Mouse (Mus musculus) left cerebral cortex, postnatal 25 days (tissue): ENCODE results near the gene Psrc1. TPM values are rescaled to one million over a fixed set of nuclear protein-coding genes. Genes with fewer than 3 reads are reported as not detected.

Experiments used
- DNase-seq, 2 experiments: peaks; one replicate each; pipeline ENCODE4 v3.0.0; 2022; ENCODE audit warnings: low spot score in 2 of 2, mixed read lengths in 1 of 2
- intact Hi-C: fragments of 180-260 bp; cut with DNase I; formaldehyde crosslinking; loops from one replicate; pipeline ENCODE4 v1.15.1; 2025
- total RNA-seq, 2 experiments: library from RNA; stranded (reverse); gene quantifications; 2 replicates each; pipeline ENCODE4 v1.2.3; 2021

Psrc1 gene
- total RNA-seq, result 10 to 100 TPM; 12.9 to 18.6 TPM

- DNase-seq, result peak; percentile 84 to 92
- intact Hi-C loops, result no loop called here
Observed at GRCm38 (mm10) chr3:108383485-108384354, at the start of gene Psrc1. Gene Psrc1 (plus strand): TSS chr3:108383839.

- intact Hi-C loops, result no loop called here
- no peak for DNase-seq
Observed at GRCm38 (mm10) chr3:108336878-108337277, 46.8 kb upstream of the Psrc1 start.

- DNase-seq, result peak in 1 of 2 experiments; percentile 51
- intact Hi-C loops, result loop anchor here (5.0 kb wide), 1 partner anchor 54 kb away; no protein-coding TSS in a partner anchor
Observed at GRCm38 (mm10) chr3:108341040-108341439, 42.6 kb upstream of the Psrc1 start.

- no peak for DNase-seq
- intact Hi-C loops, result loop anchor here (5.0 kb wide), 1 partner anchor 55 kb away; no protein-coding TSS in a partner anchor
Observed at GRCm38 (mm10) chr3:108342185-108342584, 41.5 kb upstream of the Psrc1 start.

DNA sequence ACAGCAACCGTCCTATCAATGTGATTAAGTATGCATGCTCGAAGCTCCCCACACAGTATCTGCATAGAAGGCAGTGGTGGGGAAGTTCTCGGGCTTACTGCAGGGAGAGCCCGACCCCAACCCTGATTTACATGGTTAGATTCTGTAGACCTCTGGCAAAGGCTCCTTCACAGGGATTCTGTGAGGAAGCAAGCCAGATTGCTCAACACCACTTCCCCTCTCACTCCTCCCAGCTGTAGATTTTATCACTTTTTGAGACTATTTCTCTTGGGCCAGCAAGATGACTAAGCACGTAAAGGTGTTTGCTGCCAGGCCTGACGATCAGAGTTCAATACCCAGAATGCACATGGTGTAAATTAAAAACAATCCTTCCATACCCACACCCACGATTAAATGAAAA is 37.8 kb upstream of the Psrc1 start:
- no peak for DNase-seq
- intact Hi-C loops, result no loop called here

DNA sequence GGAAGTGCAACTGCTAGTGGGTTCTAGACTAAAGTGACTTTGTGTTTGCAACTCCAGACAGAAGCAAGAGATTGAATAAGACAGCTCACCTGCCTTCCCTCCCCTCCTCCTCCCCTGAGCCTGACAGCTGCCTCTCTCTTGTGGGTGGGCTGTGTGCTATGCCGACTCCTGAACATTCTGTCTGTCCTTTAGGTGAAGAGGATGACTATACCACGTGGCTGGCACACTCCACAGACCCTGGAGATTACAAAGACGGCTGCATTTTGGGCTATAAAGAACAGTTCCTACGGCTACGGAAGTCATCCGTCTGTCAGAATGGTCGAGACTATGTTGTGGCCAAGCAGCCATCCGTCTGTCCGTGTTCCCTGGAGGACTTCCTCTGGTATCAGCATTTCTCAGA is 35.3 kb upstream of the Psrc1 start:
- no peak for DNase-seq
- intact Hi-C loops, result no loop called here

- intact Hi-C loops, result loop anchor here (5.0 kb wide), 1 partner anchor 58 kb away; no protein-coding TSS in a partner anchor
Observed at GRCm38 (mm10) chr3:108355245-108355644, 28.4 kb upstream of the Psrc1 start.

GRCm38 (mm10) chr3:108357051-108357450 is 26.6 kb upstream of the Psrc1 start:
- intact Hi-C loops, result loop anchor here (5.0 kb wide), 1 partner anchor 60 kb away; no protein-coding TSS in a partner anchor

More at GRCm38 (mm10) chr3:108355245-108355644, 28.4 kb upstream of the Psrc1 start:
- peak in 1 of 2 experiments; percentile 31 for DNase-seq

DNA sequence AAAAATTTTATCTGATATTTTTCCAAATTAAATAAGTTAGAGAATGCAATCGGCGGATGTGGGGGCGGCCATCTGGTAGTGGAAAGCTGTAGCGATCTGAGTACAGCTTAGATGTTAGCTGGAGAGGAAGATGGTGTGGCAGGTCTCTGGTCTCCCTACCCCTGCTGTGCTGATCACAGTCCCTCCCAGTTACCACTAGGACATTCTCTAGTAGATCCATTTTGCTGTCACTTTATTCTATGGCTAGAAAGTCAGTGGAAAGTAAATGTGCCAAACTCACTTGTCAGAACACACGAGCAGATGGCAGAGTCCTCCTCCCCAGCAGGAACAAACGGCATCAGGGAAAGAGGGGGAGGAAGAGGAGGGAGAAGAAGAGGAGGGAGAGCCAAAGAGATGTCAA is 25.2 kb upstream of the Psrc1 start:
- intact Hi-C loops, result loop anchor here (2.0 to 5.0 kb wide), 2 partner anchors 28 to 61 kb away; no protein-coding TSS in a partner anchor
- DNase-seq, result peak; percentile 64 to 91

More at GRCm38 (mm10) chr3:108357051-108357450, 26.6 kb upstream of the Psrc1 start:
- DNase-seq, result peak in 1 of 2 experiments; percentile 67

DNA sequence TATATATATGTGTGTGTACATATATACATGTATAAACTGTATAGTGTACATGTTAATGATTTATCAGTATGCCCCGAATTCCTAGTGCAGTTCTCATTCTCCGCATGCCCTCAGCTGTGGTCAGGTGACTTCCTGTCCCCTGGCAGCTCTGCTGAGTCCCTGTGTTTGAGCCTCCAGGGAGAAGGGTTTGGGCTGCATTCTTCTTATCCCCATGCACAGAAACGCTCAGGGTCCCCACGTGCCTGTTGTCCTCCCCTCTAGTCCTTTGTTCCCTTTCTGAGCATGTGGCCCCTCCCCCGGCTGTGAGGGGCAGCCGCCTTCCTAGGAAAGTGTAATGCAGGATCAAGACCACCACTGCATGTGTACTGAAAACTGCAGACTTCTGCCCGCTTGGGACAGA is 22.7 kb upstream of the Psrc1 start:
- intact Hi-C loops, result no loop called here
- no peak for DNase-seq

DNA sequence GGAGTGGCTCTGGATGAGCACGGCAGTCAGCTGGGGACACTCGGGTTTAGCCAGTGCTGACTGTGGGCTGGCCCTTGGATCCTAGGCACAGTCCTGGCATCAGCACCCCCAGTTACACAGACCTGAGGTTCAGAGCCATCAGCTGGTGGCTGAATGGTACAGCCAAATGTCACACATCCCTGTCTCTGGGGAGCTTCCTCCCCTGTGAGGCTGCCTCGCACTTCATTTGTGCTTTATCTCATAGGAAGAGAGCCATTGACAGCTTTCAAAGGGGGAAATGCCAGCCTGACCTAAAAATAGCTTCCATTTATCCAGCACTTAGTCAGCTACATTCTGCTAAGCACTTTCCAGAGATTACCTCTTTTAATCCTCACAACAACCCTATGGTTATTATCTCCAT is 20.0 kb upstream of the Psrc1 start:
- intact Hi-C loops, result no loop called here
- peak in 1 of 2 experiments; percentile 55 for DNase-seq

DNA sequence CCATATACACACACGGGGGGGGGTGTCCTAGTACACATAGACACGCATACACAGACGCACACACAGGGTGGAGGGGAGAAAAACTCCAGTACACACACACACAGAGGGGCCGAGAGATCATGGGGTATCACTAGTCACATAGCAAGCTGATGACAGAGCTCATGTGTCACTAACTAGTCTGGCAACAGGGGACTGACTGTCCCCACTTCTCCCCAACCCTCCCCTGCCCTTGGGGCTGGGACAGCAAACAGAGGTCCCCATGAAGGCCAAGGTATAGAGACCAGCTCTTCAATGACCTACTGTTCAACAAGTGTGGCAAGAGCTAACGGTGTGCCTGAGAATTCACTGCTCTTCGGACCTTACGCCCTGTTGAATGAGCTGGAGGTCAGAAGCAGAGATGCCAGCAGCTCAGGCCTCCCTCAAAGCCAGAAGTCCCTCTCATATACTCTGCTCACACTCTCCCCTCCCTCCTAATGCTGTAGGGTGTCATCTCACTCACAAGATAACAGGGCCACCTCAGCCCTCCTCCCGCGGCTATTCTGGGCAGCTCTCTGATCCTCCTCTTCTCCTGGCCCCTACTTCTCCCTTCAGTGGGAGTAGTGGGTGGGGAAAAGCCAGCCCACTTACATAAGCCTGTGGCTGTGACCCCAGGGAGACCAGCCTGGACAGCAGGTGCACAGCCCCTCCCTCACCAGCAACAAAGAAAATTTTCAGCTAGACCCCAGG is 19.2 kb upstream of the Psrc1 start, which contains the start of gene Mybphl:
Gene Mybphl (plus strand): TSS at position 642 of the 726 bp plus-strand sequence.
- intact Hi-C loops, result no loop called here
- no peak for DNase-seq

GRCm38 (mm10) chr3:108367173-108367572 is 16.5 kb upstream of the Psrc1 start:
- intact Hi-C loops, result no loop called here
- no peak for DNase-seq

DNA sequence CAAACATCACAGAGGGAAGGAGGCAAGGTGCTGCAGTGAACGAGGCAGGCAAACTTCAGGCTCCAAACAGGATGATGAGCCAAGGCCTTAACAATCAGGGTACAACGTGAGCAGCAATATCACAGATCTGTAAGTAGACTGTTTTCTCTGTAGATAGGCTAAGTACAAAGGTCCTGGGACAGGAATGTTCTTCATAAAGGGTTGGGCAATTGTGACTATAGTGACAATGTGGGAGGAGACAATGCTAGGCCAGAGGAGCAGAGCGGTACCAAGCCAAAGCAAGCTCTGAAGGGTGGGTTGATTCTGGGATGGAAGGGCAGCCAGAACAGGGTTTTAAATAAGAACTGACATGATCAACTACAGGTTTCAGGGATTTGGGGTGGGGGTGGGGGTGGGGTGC is 15.8 kb upstream of the Psrc1 start:
- intact Hi-C loops, result no loop called here
- DNase-seq, result no peak

DNA sequence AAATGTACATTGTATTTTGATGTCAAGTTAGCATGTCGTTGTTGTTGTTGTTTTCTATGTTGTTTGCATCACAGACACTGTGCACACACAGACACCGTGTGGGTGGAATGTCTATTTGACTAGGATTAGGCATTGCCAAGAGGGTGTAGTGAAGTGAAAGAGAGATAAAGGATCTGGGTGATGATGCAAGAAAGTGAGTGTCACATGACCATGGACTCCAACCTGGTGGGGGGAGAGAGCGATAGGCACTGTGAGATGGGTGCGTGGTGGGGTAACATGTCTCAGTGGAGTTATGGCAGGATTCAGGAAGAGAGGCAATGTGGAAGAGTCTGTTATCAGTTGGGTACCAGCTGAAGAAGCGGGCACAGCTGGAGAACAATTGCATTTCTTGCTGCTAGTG is 14.9 kb upstream of the Psrc1 start:
- no peak for DNase-seq
- intact Hi-C loops, result no loop called here

- intact Hi-C loops, result no loop called here
- DNase-seq, result no peak
Observed at GRCm38 (mm10) chr3:108372274-108372673, 11.4 kb upstream of the Psrc1 start.

- intact Hi-C loops, result no loop called here
- no peak for DNase-seq
Observed at GRCm38 (mm10) chr3:108372691-108373090, 10.9 kb upstream of the Psrc1 start.

GRCm38 (mm10) chr3:108378875-108379663 is 4.6 kb upstream of the Psrc1 start:
- intact Hi-C loops, result no loop called here

DNA sequence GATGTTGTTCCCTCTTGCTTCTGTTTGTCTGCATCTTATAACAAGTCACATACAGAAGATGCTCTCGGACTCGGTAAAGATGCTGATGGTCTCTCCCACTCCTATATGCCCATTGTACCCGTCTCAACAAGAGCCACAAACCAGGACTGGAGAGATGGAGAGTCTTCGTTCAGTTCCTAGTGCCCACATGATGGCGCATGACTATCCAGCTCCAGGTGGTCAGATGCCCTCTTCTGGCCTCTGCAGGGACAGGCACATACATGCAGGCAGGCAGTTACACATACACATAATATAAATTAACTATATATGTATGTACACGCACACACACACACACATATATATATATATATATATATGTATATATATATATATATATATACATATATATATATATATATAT is 2.9 kb upstream of the Psrc1 start:
- DNase-seq, result no peak
- intact Hi-C loops, result no loop called here

More at GRCm38 (mm10) chr3:108378875-108379663, 4.6 kb upstream of the Psrc1 start:
- DNase-seq, result peak in 1 of 2 experiments; percentile 50
